Mouse (Mus musculus): ENCODE measurements around the gene Il1f9.
A peak's percentile ranks its signal among the peaks of the same experiment; 100 is the strongest.
"Not testable (repeated sequence)": the region's sequence is repeated elsewhere in the genome, so short reads cannot be mapped to it uniquely, and the experiment has no call there.

Gene Il1f9

GRCm38 (mm10) chr2:24186176-24186575 lies at the start of gene Il1f9:
Gene Il1f9, plus strand, starts transcription at chr2:24186476.
- DNase-seq (ENCODE audit: low spot score), result no peak

GRCm38 (mm10) chr2:24152861-24153260 lies 33.4 kb upstream of the Il1f9 start, which contains the start of gene Il1f8:
Gene Il1f8, plus strand, starts transcription at chr2:24153161.
- no peak for DNase-seq (ENCODE audit: low spot score)

GRCm38 (mm10) chr2:24181683-24182331 lies 4.5 kb upstream of the Il1f9 start:
- DNase-seq (ENCODE audit: low spot score), result peak; percentile 79

GRCm38 (mm10) chr2:24182423-24183147 lies 3.7 kb upstream of the Il1f9 start:
- DNase-seq (ENCODE audit: low spot score), result not testable (repeated sequence)

- DNase-seq (ENCODE audit: low spot score), result not testable (repeated sequence)
Measured at GRCm38 (mm10) chr2:24184092-24184491, 2.2 kb upstream of the Il1f9 start.

- DNase-seq (ENCODE audit: low spot score), result no peak
Measured at GRCm38 (mm10) chr2:24187585-24187984, 1.3 kb downstream of the Il1f9 start.

- DNase-seq (ENCODE audit: low spot score), result no peak
Measured at GRCm38 (mm10) chr2:24188189-24188588, 1.9 kb downstream of the Il1f9 start.

- DNase-seq (ENCODE audit: low spot score), result no peak
Measured at GRCm38 (mm10) chr2:24215118-24215517, 28.8 kb downstream of the Il1f9 start, which contains the start of gene Il1f6. Gene Il1f6, plus strand, starts transcription at chr2:24215418.

- DNase-seq (ENCODE audit: low spot score), result no peak
Measured at GRCm38 (mm10) chr2:24227191-24227590, 40.9 kb downstream of the Il1f9 start.
